Mouse (Mus musculus) thymus, adult 2 months (tissue): ENCODE measurements around the gene Acox2.

Experiments
- CTCF ChIP-seq: fragments of 200-500 bp; IDR thresholded peaks from 2 replicates; pipeline ENCODE4 v1.5.1; 2012; ENCODE audit warnings: mild to moderate bottlenecking, control low read depth, low read length, moderate library complexity, borderline replicate concordance; ENCODE audit not compliant: control insufficient read depth, poor library complexity, insufficient read depth; ENCODE audit errors: extremely low read depth
- POLR2A ChIP-seq: fragments of 200-500 bp; IDR thresholded peaks from 2 replicates; pipeline ENCODE4 v1.6.1; 2012; ENCODE audit warnings: mild to moderate bottlenecking, low read length, control low read depth, moderate library complexity; ENCODE audit not compliant: control insufficient read depth, poor library complexity, insufficient read depth; ENCODE audit errors: extremely low read depth

- TF ChIP-seq POLR2A = no peak
- no peak for TF ChIP-seq CTCF
Observed at GRCm38 (mm10) chr14:8192727-8193126, 66.4 kb downstream of the Acox2 start.
